Mouse (Mus musculus) bone marrow macrophage, adult 2 months (primary cell): ENCODE measurements around the gene 1700028K03Rik.

Experiments
- CTCF ChIP-seq: IDR thresholded peaks from 2 replicates; pipeline ENCODE4 v1.5.1; 2012; ENCODE audit warnings: low read depth, mild to moderate bottlenecking, low read length, moderate library complexity
- POLR2A ChIP-seq: IDR thresholded peaks from 2 replicates; pipeline ENCODE4 v1.6.1; 2012; ENCODE audit warnings: mild to moderate bottlenecking, low read depth, low read length, borderline replicate concordance

DNA sequence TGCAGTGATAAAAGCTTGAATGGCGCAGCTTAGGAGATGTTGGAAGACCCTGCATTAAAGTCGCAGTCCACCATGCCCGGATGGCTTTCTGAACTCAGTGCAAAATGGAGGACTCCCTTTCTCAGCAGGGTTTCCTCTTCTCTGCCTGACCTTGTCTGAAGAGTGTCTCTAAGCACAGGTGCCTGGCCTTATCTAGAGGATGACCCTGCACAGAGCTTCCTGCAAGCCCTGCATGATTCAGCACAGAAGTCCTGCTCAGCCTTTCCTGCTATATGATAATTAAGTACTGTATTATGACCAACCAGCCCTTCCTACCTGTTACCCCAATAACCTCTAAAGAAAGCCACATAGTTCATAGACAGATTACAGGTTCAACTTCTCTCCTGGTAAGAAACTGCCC is 19.1 kb upstream of the 1700028K03Rik start:
- TF ChIP-seq CTCF (no peak), POLR2A (no peak)
